Mouse (Mus musculus) MEL (cell line): ENCODE measurements around the gene As3mt. TPM values are rescaled to one million over a fixed set of nuclear protein-coding genes. Genes with fewer than 3 reads are reported as not detected.

Experiments used
- DNase-seq: peaks from one replicate; pipeline ENCODE4 v3.0.0; 2011; ENCODE audit warnings: low read depth, low spot score
- H3K27ac ChIP-seq: 2 replicates; pipeline ENCODE4 v1.5.1; 2012; ENCODE audit warnings: low read depth, mild to moderate bottlenecking, control low read depth, low read length, moderate library complexity; ENCODE audit not compliant: control insufficient read depth
- H3K27me3 ChIP-seq, 2 experiments: fragments of 150-350 bp in 1 of 2; sonication (generic) in 1 of 2; 2 replicates each; pipeline ENCODE4 v1.6.1; 2012; ENCODE audit warnings: low read length in 2 of 2, mild to moderate bottlenecking in 2 of 2, improper control_type of control experiment in 1 of 2, moderate library complexity in 1 of 2; ENCODE audit not compliant: insufficient read depth in 2 of 2, control insufficient read depth in 1 of 2
- H3K36me3 ChIP-seq, 2 experiments: 2 replicates each; pipeline ENCODE4 v1.6.1; 2012 to 2014; ENCODE audit warnings: low read length in 2 of 2, improper control_type of control experiment in 1 of 2, inconsistent platforms in 1 of 2, mild to moderate bottlenecking in 1 of 2; ENCODE audit not compliant: insufficient read depth in 2 of 2, control insufficient read depth in 1 of 2
- H3K4me1 ChIP-seq, 2 experiments: fragments of 150-350 bp in 1 of 2; sonication (generic) in 1 of 2; 2 replicates each; pipeline ENCODE4 v1.6.1; 2012; ENCODE audit warnings: low read length in 2 of 2, improper control_type of control experiment in 1 of 2, mild to moderate bottlenecking in 1 of 2; ENCODE audit not compliant: insufficient read depth in 2 of 2, control insufficient read depth in 1 of 2
- H3K4me3 ChIP-seq, 2 experiments: fragments of 150-350 bp in 1 of 2; sonication (generic) in 1 of 2; 2 replicates each; pipeline ENCODE4 v1.5.1; 2012; ENCODE audit warnings: low read depth in 2 of 2, low read length in 2 of 2, mild to moderate bottlenecking in 2 of 2, moderate library complexity in 2 of 2, control low read depth in 1 of 2, improper control_type of control experiment in 1 of 2; ENCODE audit not compliant: control insufficient read depth in 1 of 2, insufficient read depth in 1 of 2
- H3K79me2 ChIP-seq: 2 replicates; pipeline ENCODE4 v1.6.1; 2012; ENCODE audit warnings: mild to moderate bottlenecking, low read length, moderate library complexity; ENCODE audit not compliant: control insufficient read depth, poor library complexity, insufficient read depth
- H3K9ac ChIP-seq: 2 replicates; pipeline ENCODE4 v1.6.1; 2012; ENCODE audit warnings: low read depth, mild to moderate bottlenecking, control low read depth, low read length, moderate library complexity; ENCODE audit not compliant: control insufficient read depth, poor library complexity, severe bottlenecking
- H3K9me3 ChIP-seq: fragments of 150-350 bp; sonication (generic); replicated peaks from 2 replicates; pipeline ENCODE4 v1.6.1; 2012; ENCODE audit warnings: mild to moderate bottlenecking, low read length, improper control_type of control experiment, moderate library complexity; ENCODE audit not compliant: insufficient read depth
- CTCF ChIP-seq, 3 experiments: IDR thresholded peaks in 2 of 3; conservative IDR thresholded peaks in 1 of 3; 2 replicates each; pipeline ENCODE4 v1.5.1; 2011 to 2012; ENCODE audit warnings: low read length in 3 of 3, low read depth in 2 of 3, mild to moderate bottlenecking in 2 of 3, improper control_type of control experiment in 1 of 3, inconsistent platforms in 1 of 3, mixed read lengths in 1 of 3, moderate library complexity in 1 of 3; ENCODE audit not compliant: control insufficient read depth in 1 of 3, insufficient read depth in 1 of 3, poor library complexity in 1 of 3, severe bottlenecking in 1 of 3
- E2F4 ChIP-seq: IDR thresholded peaks from 2 replicates; pipeline ENCODE4 v1.6.1; 2011; ENCODE audit warnings: low read depth, low read length, improper control_type of control experiment, borderline replicate concordance
- EP300 ChIP-seq, 2 experiments: IDR thresholded peaks; 2 replicates each; pipeline ENCODE4 v1.6.1; 2011; ENCODE audit warnings: improper control_type of control experiment in 2 of 2, low read length in 2 of 2, low read depth in 1 of 2, mild to moderate bottlenecking in 1 of 2
- ETS1 ChIP-seq: IDR thresholded peaks from 2 replicates; pipeline ENCODE4 v1.6.1; 2012; ENCODE audit warnings: low read depth, mild to moderate bottlenecking, inconsistent platforms, low read length, improper control_type of control experiment, moderate library complexity
- GABPA ChIP-seq: IDR thresholded peaks from 2 replicates; pipeline ENCODE4 v1.6.1; 2012; ENCODE audit warnings: low read depth, mild to moderate bottlenecking, inconsistent platforms, low read length, improper control_type of control experiment, moderate library complexity
- GATA1 ChIP-seq: IDR thresholded peaks from 2 replicates; pipeline ENCODE4 v1.6.1; 2011; ENCODE audit warnings: low read depth, low read length, improper control_type of control experiment
- HCFC1 ChIP-seq: IDR thresholded peaks from 2 replicates; pipeline ENCODE4 v1.6.1; 2012; ENCODE audit warnings: low read depth, mild to moderate bottlenecking, inconsistent platforms, low read length, improper control_type of control experiment, moderate library complexity
- JUND ChIP-seq: IDR thresholded peaks from 2 replicates; pipeline ENCODE4 v1.6.1; 2011; ENCODE audit warnings: low read depth, mild to moderate bottlenecking, improper control_type of control experiment, low read length
- KAT2A ChIP-seq: conservative IDR thresholded peaks from 2 replicates; pipeline ENCODE4 v1.6.1; 2012; ENCODE audit warnings: low read depth, low read length, improper control_type of control experiment, inconsistent platforms
- MAX ChIP-seq: IDR thresholded peaks from 2 replicates; pipeline ENCODE4 v1.6.1; 2011; ENCODE audit warnings: low read length, improper control_type of control experiment
- MAZ ChIP-seq: IDR thresholded peaks from 2 replicates; pipeline ENCODE4 v1.6.1; 2012; ENCODE audit warnings: low read depth, mild to moderate bottlenecking, inconsistent platforms, low read length, improper control_type of control experiment
- MXI1 ChIP-seq: IDR thresholded peaks from 2 replicates; pipeline ENCODE4 v1.6.1; 2011; ENCODE audit warnings: mild to moderate bottlenecking, low read depth, low read length, improper control_type of control experiment
- MYB ChIP-seq: IDR thresholded peaks from 2 replicates; pipeline ENCODE4 v1.6.1; 2011; ENCODE audit warnings: mild to moderate bottlenecking, low read depth, low read length, improper control_type of control experiment
- MYC ChIP-seq: IDR thresholded peaks from 2 replicates; pipeline ENCODE4 v1.6.1; 2011; ENCODE audit warnings: low read depth, mild to moderate bottlenecking, low read length, improper control_type of control experiment, moderate library complexity
- NELFE ChIP-seq: IDR thresholded peaks from 2 replicates; pipeline ENCODE4 v1.6.1; 2011; ENCODE audit warnings: low read depth, low read length, improper control_type of control experiment
- POLR2A ChIP-seq, 2 experiments: IDR thresholded peaks; 2 replicates each; pipeline ENCODE4 v1.6.1; 2011 to 2012; ENCODE audit warnings: low read length in 2 of 2, mild to moderate bottlenecking in 2 of 2, control low read depth in 1 of 2, improper control_type of control experiment in 1 of 2, low read depth in 1 of 2, moderate library complexity in 1 of 2; ENCODE audit not compliant: control insufficient read depth in 1 of 2, insufficient read depth in 1 of 2, poor library complexity in 1 of 2
- POLR2AphosphoS2 ChIP-seq: IDR thresholded peaks from 2 replicates; pipeline ENCODE4 v1.6.1; 2011; ENCODE audit warnings: low read length, improper control_type of control experiment
- POLR2AphosphoS5 ChIP-seq: IDR thresholded peaks from 2 replicates; pipeline ENCODE4 v1.6.1; 2012; ENCODE audit warnings: low read depth, borderline replicate concordance, mild to moderate bottlenecking, inconsistent platforms, low read length, moderate library complexity, mixed read lengths
- RCOR1 ChIP-seq: IDR thresholded peaks from 2 replicates; pipeline ENCODE4 v1.6.1; 2012; ENCODE audit warnings: low read depth, mild to moderate bottlenecking, inconsistent platforms, low read length, improper control_type of control experiment
- TAL1 ChIP-seq: IDR thresholded peaks from 2 replicates; pipeline ENCODE4 v1.6.1; 2012; ENCODE audit warnings: mild to moderate bottlenecking, inconsistent platforms, low read length, moderate library complexity, mixed read lengths
- TBP ChIP-seq: IDR thresholded peaks from 2 replicates; pipeline ENCODE4 v1.8.0; 2011; ENCODE audit warnings: low read depth, low read length, improper control_type of control experiment
- TCF12 ChIP-seq: IDR thresholded peaks from 2 replicates; pipeline ENCODE4 v1.6.1; 2014; ENCODE audit warnings: low read depth, mild to moderate bottlenecking, inconsistent platforms, low read length, improper control_type of control experiment, moderate library complexity
- UBTF ChIP-seq: IDR thresholded peaks from 2 replicates; pipeline ENCODE4 v1.6.1; 2012; ENCODE audit warnings: low read depth, mild to moderate bottlenecking, inconsistent platforms, low read length, improper control_type of control experiment, moderate library complexity, borderline replicate concordance; ENCODE audit not compliant: insufficient read depth
- USF1 ChIP-seq: IDR thresholded peaks from 2 replicates; pipeline ENCODE4 v1.6.1; 2014; ENCODE audit warnings: low read depth, mild to moderate bottlenecking, inconsistent platforms, low read length, improper control_type of control experiment, moderate library complexity
- USF2 ChIP-seq, 2 experiments: IDR thresholded peaks; 2 replicates each; pipeline ENCODE4 v1.6.1; 2011 to 2012; ENCODE audit warnings: improper control_type of control experiment in 2 of 2, low read length in 2 of 2, borderline replicate concordance in 1 of 2, inconsistent platforms in 1 of 2, low read depth in 1 of 2, mild to moderate bottlenecking in 1 of 2; ENCODE audit not compliant: insufficient read depth in 1 of 2
- ZC3H11A ChIP-seq: IDR thresholded peaks from 2 replicates; pipeline ENCODE4 v1.6.1; 2012; ENCODE audit warnings: low read depth, mild to moderate bottlenecking, inconsistent platforms, low read length, improper control_type of control experiment
- ZMIZ1 ChIP-seq: IDR thresholded peaks from 2 replicates; pipeline ENCODE4 v1.6.1; 2012; ENCODE audit warnings: low read depth, mild to moderate bottlenecking, inconsistent platforms, low read length, improper control_type of control experiment, moderate library complexity
- ZNF384 ChIP-seq: IDR thresholded peaks from 2 replicates; pipeline ENCODE4 v1.6.1; 2012; ENCODE audit warnings: low read depth, mild to moderate bottlenecking, inconsistent platforms, low read length, improper control_type of control experiment
- polyA plus RNA-seq, 2 experiments: library from polyadenylated mRNA; stranded (reverse) in 1 of 2; unstranded in 1 of 2; fragments of >175 nt in 1 of 2; fragments of >200 nt in 1 of 2; gene quantifications; 2 replicates each; pipeline versions ENCODE4 v1.2.1 to v1.2.4; 2012; ENCODE audit warnings: low replicate concordance in 2 of 2, low read depth in 1 of 2; ENCODE audit not compliant: insufficient read length in 2 of 2, insufficient read depth in 1 of 2, missing spikeins in 1 of 2
- total RNA-seq: library from RNA; depleted of rRNA; stranded (reverse); fragments of 300-350 nt; gene quantifications from 2 replicates; pipeline ENCODE4 v1.2.3, GENCODE M21; 2012

The As3mt gene
- total and polyA plus RNA-seq, 3 experiments: 17.0 to 52.2 TPM; not detected in 1

DNA sequence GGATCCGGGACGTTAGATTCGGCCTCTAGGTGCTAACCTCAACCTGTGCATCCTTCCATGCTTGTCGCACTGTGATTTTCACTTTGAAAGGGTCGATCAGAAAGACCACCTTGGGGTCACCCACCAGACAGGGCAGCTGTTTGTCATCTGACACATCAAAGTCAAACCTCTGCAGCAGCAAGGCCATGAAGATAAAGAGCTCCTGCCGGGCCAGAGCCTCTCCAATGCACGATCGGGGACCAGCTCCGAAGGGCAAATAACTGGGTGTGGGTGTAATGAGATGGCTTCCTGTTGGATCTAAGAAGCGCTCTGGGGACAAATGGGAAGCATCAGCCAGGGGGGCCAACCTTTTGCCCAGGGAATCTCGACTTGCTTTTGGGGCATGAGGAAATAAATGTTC lies 40.0 kb upstream of the As3mt start:
- H3K27me3 ChIP-seq: no peaks in the 10 kb centered on the region
- TF ChIP-seq POLR2AphosphoS2 (no peak), TCF12 (no peak), POLR2A (IDR thresholded peaks at IDR 0.05; ENCODE audit: control insufficient read depth in 1 of 2, insufficient read depth in 1 of 2, low read depth in 1 of 2, low read length in 2 of 2, poor library complexity in 1 of 2) (no peak), ETS1 (no peak), UBTF (no peak), MYC (no peak), EP300 (IDR thresholded peaks at IDR 0.05; ENCODE audit: low read depth in 1 of 2, low read length in 2 of 2) (no peak), CTCF (IDR thresholded peaks at IDR 0.05 in 2 of 3, conservative IDR thresholded peaks at IDR 0.05 in 1 of 3; ENCODE audit: control insufficient read depth in 1 of 3, insufficient read depth in 1 of 3, low read depth in 2 of 3, low read length in 3 of 3, poor library complexity in 1 of 3, severe bottlenecking in 1 of 3) (no peak), ZNF384 (no peak), TAL1 (no peak), MXI1 (no peak), GABPA (no peak), MYB (no peak), RCOR1 (no peak), HCFC1 (no peak), NELFE (no peak), KAT2A (no peak), TBP (no peak), E2F4 (no peak), ZC3H11A (no peak)
- DNase-seq: no peak
- no peak overlapping the region for H3K9ac ChIP-seq
- H3K9me3 ChIP-seq: no peaks in the 10 kb centered on the region
- peaks cover 0 to 8% of the 10 kb centered on the region in 2 experiments; a peak in 2 of 4 replicates for H3K36me3 ChIP-seq
- H3K4me1 ChIP-seq: peaks cover 6 to 18% of the 10 kb centered on the region in 2 experiments
- H3K27ac ChIP-seq: no peak overlapping the region
- H3K79me2 ChIP-seq: no peaks in the 10 kb centered on the region
- H3K4me3 ChIP-seq: no peak overlapping the region

DNA sequence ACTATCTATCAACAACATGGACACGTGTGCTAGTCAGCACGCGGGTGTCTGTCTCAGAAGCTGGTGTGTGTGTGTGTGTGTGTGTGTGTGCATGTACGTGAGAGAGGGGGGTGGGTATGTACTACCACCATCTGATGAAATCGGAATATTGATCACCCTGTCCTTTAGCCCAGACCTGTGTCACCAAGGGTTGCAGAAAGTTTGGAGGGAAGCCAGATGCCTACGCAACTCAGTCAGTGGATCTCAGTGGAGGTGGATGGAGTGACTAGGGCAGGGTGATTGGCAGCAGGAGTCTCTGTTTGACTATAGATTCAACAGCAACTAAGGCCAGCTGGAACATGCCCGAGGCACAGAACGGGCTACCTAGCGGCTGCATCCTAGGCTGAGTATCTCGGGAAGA lies 39.0 kb upstream of the As3mt start:
- H3K79me2 ChIP-seq: no peaks in the 10 kb centered on the region
- TF ChIP-seq MYB: no peak
- no peak for TF ChIP-seq POLR2AphosphoS2
- TF ChIP-seq ZNF384: no peak
- no peak for TF ChIP-seq JUND
- TF ChIP-seq GATA1: no peak
- no peak for TF ChIP-seq MAZ
- TF ChIP-seq GABPA: no peak
- TF ChIP-seq HCFC1: no peak
- TF ChIP-seq NELFE: no peak
- no peak for TF ChIP-seq MAX
- no peak for TF ChIP-seq EP300 (IDR thresholded peaks at IDR 0.05; ENCODE audit: low read depth in 1 of 2, low read length in 2 of 2)
- no peak for TF ChIP-seq ETS1
- no peak for TF ChIP-seq ZC3H11A
- no peak for TF ChIP-seq USF2 (IDR thresholded peaks at IDR 0.05; ENCODE audit: borderline replicate concordance in 1 of 2, insufficient read depth in 1 of 2, low read depth in 1 of 2, low read length in 2 of 2)
- no peak for TF ChIP-seq ZMIZ1
- no peak for TF ChIP-seq CTCF (IDR thresholded peaks at IDR 0.05 in 2 of 3, conservative IDR thresholded peaks at IDR 0.05 in 1 of 3; ENCODE audit: control insufficient read depth in 1 of 3, insufficient read depth in 1 of 3, low read depth in 2 of 3, low read length in 3 of 3, poor library complexity in 1 of 3, severe bottlenecking in 1 of 3)
- no peak for TF ChIP-seq MXI1
- TF ChIP-seq USF1: no peak
- no peak for TF ChIP-seq POLR2AphosphoS5
- TF ChIP-seq, all 39 proteins: peak for 0
- Histone ChIP-seq H3K36me3 (peaks cover 0 to 17% of the 10 kb centered on the region in 2 experiments; a peak in 2 of 4 replicates), H3K9me3 (no peaks in the 10 kb centered on the region), H3K27me3 (no peaks in the 10 kb centered on the region), H3K9ac (no peak overlapping the region), H3K4me1 (peaks cover 6 to 27% of the 10 kb centered on the region in 2 experiments), H3K27ac (no peak overlapping the region), H3K4me3 (no peak overlapping the region)
- DNase-seq: no peak
